ENCODE assay signal across 9 mouse cellular contexts in the genomic region with DNA sequence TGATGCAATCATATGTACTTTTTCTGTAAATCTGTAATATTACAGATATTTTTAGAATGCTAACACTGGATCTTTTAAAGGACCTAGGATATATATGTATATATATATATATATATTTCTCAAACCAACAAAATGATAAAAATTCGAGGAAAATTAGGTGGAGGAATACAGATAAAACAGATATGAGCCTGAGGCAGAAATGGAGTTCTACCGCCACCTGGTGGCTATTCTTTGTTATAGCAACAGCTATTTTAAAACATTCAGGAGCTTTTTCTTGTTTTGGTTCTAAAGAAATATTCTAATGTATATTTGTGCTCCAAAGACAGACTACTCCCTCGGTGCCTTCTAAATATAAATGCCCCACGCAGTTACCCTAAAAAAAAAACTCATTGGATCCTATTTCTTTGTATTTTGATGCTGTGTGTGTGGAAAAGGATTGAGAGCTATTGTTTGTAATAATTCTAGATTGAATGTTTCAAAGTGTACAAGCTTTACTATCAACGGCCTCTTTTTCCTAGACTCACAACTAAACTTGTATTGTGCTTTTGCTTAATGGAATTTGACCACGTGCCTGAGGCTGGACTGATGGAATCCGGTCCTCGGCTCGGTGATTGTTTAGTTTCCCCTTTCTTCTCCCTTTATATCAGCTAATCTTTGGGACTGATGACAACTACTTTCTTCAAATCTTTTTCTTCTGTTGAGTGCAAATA. TPM values are rescaled to one million over a fixed set of nuclear protein-coding genes. Genes with fewer than 3 reads are reported as not detected.
DNase-seq lines count a peak whose midpoint lies in the region; ATAC-seq and TF ChIP-seq lines count a peak whose summit lies in the region.
"Had no signal": no experiment of that assay in that cellular context is flagged by ENCODE, and none has a peak within 500 bp of the region (broad histone marks: within the 10 kb centered on the region; RNA-seq: fewer than 3 reads in every experiment).

No protein-coding gene starts in this region.

- WGBS in hindbrain, embryonic 11.5 days: 23% methylated on average over 9 of the region's 9 CpGs
- 22% methylated on average over 9 of the region's 9 CpGs for WGBS in hindbrain, embryonic 10.5 days
- WGBS in forebrain, postnatal 0 days: 12% methylated on average over 9 of the region's 9 CpGs

- H3K9ac ChIP-seq in hindbrain, embryonic 11.5 days (ENCODE audit: low read depth, low read length): no peak overlapping the region
- no peak overlapping the region; the same call in 1 of the 2 replicates for H3K9ac ChIP-seq in forebrain, postnatal 0 days

- H3K4me1 ChIP-seq in hindbrain, embryonic 11.5 days (replicated peaks; ENCODE audit: control insufficient read depth, insufficient read depth, low read length): no peaks in the 10 kb centered on the region
- H3K4me1 ChIP-seq in hindbrain, embryonic 10.5 days (replicated peaks): peaks cover 9% of the 10 kb centered on the region; the same call in 1 of the 2 replicates
- no peaks in the 10 kb centered on the region for H3K4me1 ChIP-seq in forebrain, postnatal 0 days (ENCODE audit: insufficient read depth)

- no peak overlapping the region for H3K27ac ChIP-seq in hindbrain, embryonic 11.5 days (ENCODE audit: low read depth, low read length)
- H3K27ac ChIP-seq in hindbrain, embryonic 10.5 days: no peak overlapping the region
- H3K27ac ChIP-seq in forebrain, postnatal 0 days (ENCODE audit: low read depth, low read length): no peak overlapping the region

- no peak overlapping the region for H3K4me2 ChIP-seq in hindbrain, embryonic 11.5 days (replicated peaks; ENCODE audit: low read depth, low read length)
- peak overlapping the region; percentile 35 for H3K4me2 ChIP-seq in forebrain, postnatal 0 days (ENCODE audit: low read depth)

- H3K27me3 ChIP-seq in hindbrain, embryonic 11.5 days (ENCODE audit: control insufficient read depth, insufficient read depth, low read length): no peaks in the 10 kb centered on the region
- no peaks in the 10 kb centered on the region for H3K27me3 ChIP-seq in hindbrain, embryonic 10.5 days (ENCODE audit: insufficient read depth, poor library complexity, severe bottlenecking)
- no peaks in the 10 kb centered on the region for H3K27me3 ChIP-seq in forebrain, postnatal 0 days (ENCODE audit: insufficient read depth, low read length)

- TF ChIP-seq CTCF in forebrain, postnatal 0 days (IDR thresholded peaks at IDR 0.05; ENCODE audit: low read depth): peak; percentile 80

- no peak overlapping the region for H3K4me3 ChIP-seq in hindbrain, embryonic 11.5 days (ENCODE audit: low read depth, low read length)
- no peak overlapping the region for H3K4me3 ChIP-seq in hindbrain, embryonic 10.5 days
- peak overlapping the region; percentile 13 for H3K4me3 ChIP-seq in forebrain, postnatal 0 days (ENCODE audit: low read depth, low read length)

- no peaks in the 10 kb centered on the region for H3K36me3 ChIP-seq in hindbrain, embryonic 11.5 days (ENCODE audit: control insufficient read depth, insufficient read depth, low read length)
- H3K36me3 ChIP-seq in hindbrain, embryonic 10.5 days: no peaks in the 10 kb centered on the region
- no peaks in the 10 kb centered on the region for H3K36me3 ChIP-seq in forebrain, postnatal 0 days (ENCODE audit: insufficient read depth)

- no peak for ATAC-seq in hindbrain, embryonic 11.5 days (ENCODE audit: low FRiP score)
- ATAC-seq in forebrain, postnatal 0 days: no peak; the same call in 1 of the 2 replicates
- ATAC-seq in neutrophil, adult 5-6 weeks (ENCODE audit: extremely low read depth, insufficient number of reproducible peaks, low FRiP score, poor library complexity, severe bottlenecking): peak; percentile 71; the same call in 1 of the 2 replicates

- H3K9me3 ChIP-seq in hindbrain, embryonic 11.5 days (ENCODE audit: control insufficient read depth, low read length): no peaks in the 10 kb centered on the region
- no peaks in the 10 kb centered on the region for H3K9me3 ChIP-seq in hindbrain, embryonic 10.5 days
- no peaks in the 10 kb centered on the region for H3K9me3 ChIP-seq in forebrain, postnatal 0 days (ENCODE audit: low read length)

- DNase-seq in hindbrain, embryonic 11.5 days (ENCODE audit: low spot score): peak; percentile 47
- no peak for DNase-seq in hindbrain, embryonic 10.5 days (ENCODE audit: low spot score)
- peak; percentile 31 for DNase-seq in CD4-positive helper T cell, adult 2 months (ENCODE audit: low read depth, low spot score)
- peak; percentile 24 for DNase-seq in Muller cell, postnatal 12 days (ENCODE audit: inconsistent ontology term)
- DNase-seq in forebrain, postnatal 0 days: peak; percentile 72
- DNase-seq in kidney, adult 18-20 months: no peak
- DNase-seq in urinary bladder, postnatal 14 days (ENCODE audit: low spot score): no peak

RNA-seq across cellular contexts. Expression of a gene that starts 44.8 kb away (rescaled TPM):
- not detected in 2 replicates for polyA plus RNA-seq in hindbrain, embryonic 11.5 days (2014; fragmentation: Nextera tagmentation; extraction: Ambion mirVana)
- not detected in 2 replicates for polyA plus RNA-seq in hindbrain, embryonic 10.5 days (2016; fragmentation: Nextera tagmentation; extraction: Ambion mirVana)
- total RNA-seq in forebrain, postnatal 0 days (2014; rRNA removed): 0.08 TPM in 1 of 2 replicates, not detected in the other
- polyA plus RNA-seq in forebrain, postnatal 0 days (2015; fragmentation: Nextera tagmentation; extraction: Ambion mirVana): 0.06 TPM in 1 of 2 replicates, not detected in the other
- not detected in 2 replicates for total RNA-seq in neutrophil, adult 5-6 weeks (2017)
- polyA plus RNA-seq: liver, embryonic 16.5 days had no signal

Comparison
In these comparisons a context has a peak if more than half of its experiments do, and no peak if none do; other contexts are left out.
1. DNase-seq: peak in hindbrain, embryonic 11.5 days (single experiment), CD4-positive helper T cell, adult 2 months (single experiment), Muller cell, postnatal 12 days (single experiment) and forebrain, postnatal 0 days (single experiment); none in hindbrain, embryonic 10.5 days (single experiment), kidney, adult 18-20 months (single experiment) and urinary bladder, postnatal 14 days (single experiment).